Comparison of ENCODE assay signal across 13 mouse cellular contexts in genomic region chr16:37899357-37899756, GRCm38 (mm10). TPM values are rescaled to one million over a fixed set of nuclear protein-coding genes. Genes with fewer than 3 reads are reported as not detected.
DNase-seq lines count a peak whose midpoint lies in the region; ATAC-seq lines count a peak whose summit lies in the region.
"Had no signal": no experiment of that assay in that cellular context is flagged by ENCODE, and none has a peak within 500 bp of the region (broad histone marks: within the 10 kb centered on the region; RNA-seq: fewer than 3 reads in every experiment).

No protein-coding gene starts in this region.

- no peaks in the 10 kb centered on the region for H3K36me3 ChIP-seq in hindbrain, embryonic 11.5 days (ENCODE audit: control insufficient read depth, insufficient read depth, low read length)
- H3K36me3 ChIP-seq in hindbrain, embryonic 12.5 days = no peaks in the 10 kb centered on the region
- H3K36me3 ChIP-seq in kidney, embryonic 15.5 days = no peaks in the 10 kb centered on the region
- H3K36me3 ChIP-seq in limb, embryonic 15.5 days = no peaks in the 10 kb centered on the region
- no peaks in the 10 kb centered on the region for H3K36me3 ChIP-seq in forebrain, embryonic 16.5 days (ENCODE audit: control insufficient read depth, insufficient read depth)

- no peak overlapping the region for H3K4me2 ChIP-seq in hindbrain, embryonic 11.5 days (replicated peaks; ENCODE audit: low read depth, low read length)
- no peak overlapping the region for H3K4me2 ChIP-seq in hindbrain, embryonic 12.5 days (replicated peaks)
- peak overlapping the region; percentile 32; the same call in 1 of the 2 replicates for H3K4me2 ChIP-seq in kidney, embryonic 15.5 days
- H3K4me2 ChIP-seq in limb, embryonic 15.5 days = no peak overlapping the region
- H3K4me2 ChIP-seq in forebrain, embryonic 16.5 days (ENCODE audit: low read length) = no peak overlapping the region

- H3K27ac ChIP-seq in hindbrain, embryonic 11.5 days (ENCODE audit: low read depth, low read length) = no peak overlapping the region
- no peak overlapping the region for H3K27ac ChIP-seq in hindbrain, embryonic 12.5 days
- H3K27ac ChIP-seq in kidney, embryonic 15.5 days = peak overlapping the region; percentile 76
- H3K27ac ChIP-seq in limb, embryonic 15.5 days = peak overlapping the region; percentile 13; the same call in 1 of the 2 replicates
- no peak overlapping the region for H3K27ac ChIP-seq in forebrain, embryonic 16.5 days (ENCODE audit: low read length)
- H3K27ac ChIP-seq: liver, embryonic 14.5 days had no signal

- no peaks in the 10 kb centered on the region for H3K4me1 ChIP-seq in hindbrain, embryonic 11.5 days (replicated peaks; ENCODE audit: control insufficient read depth, insufficient read depth, low read length)
- H3K4me1 ChIP-seq in hindbrain, embryonic 12.5 days = 0 out of 2 replicates have a peak, but pooled peaks cover 2% of the 10 kb centered on the region
- H3K4me1 ChIP-seq in kidney, embryonic 15.5 days = peaks cover 27% of the 10 kb centered on the region
- peaks cover 6% of the 10 kb centered on the region; the same call in 1 of the 2 replicates for H3K4me1 ChIP-seq in limb, embryonic 15.5 days
- H3K4me1 ChIP-seq in forebrain, embryonic 16.5 days (replicated peaks; ENCODE audit: control insufficient read depth, insufficient read depth, low read length) = no peaks in the 10 kb centered on the region

- no peak overlapping the region for H3K4me3 ChIP-seq in hindbrain, embryonic 11.5 days (ENCODE audit: low read depth, low read length)
- H3K4me3 ChIP-seq in hindbrain, embryonic 12.5 days = no peak overlapping the region
- no peak overlapping the region for H3K4me3 ChIP-seq in kidney, embryonic 15.5 days (replicated peaks)
- H3K4me3 ChIP-seq in limb, embryonic 15.5 days = no peak overlapping the region
- H3K4me3 ChIP-seq in forebrain, embryonic 16.5 days (replicated peaks; ENCODE audit: low read length) = no peak overlapping the region

- WGBS in hindbrain, embryonic 11.5 days = 43% methylated on average over 2 of the region's 2 CpGs
- WGBS in hindbrain, embryonic 12.5 days = 43% methylated on average over 2 of the region's 2 CpGs
- WGBS in kidney, embryonic 15.5 days = 18% methylated on average over 2 of the region's 2 CpGs
- WGBS in limb, embryonic 15.5 days = 13% methylated on average over 2 of the region's 2 CpGs
- 38% methylated on average over 2 of the region's 2 CpGs for WGBS in forebrain, embryonic 16.5 days

- H3K9me3 ChIP-seq in hindbrain, embryonic 11.5 days (ENCODE audit: control insufficient read depth, low read length) = no peaks in the 10 kb centered on the region
- H3K9me3 ChIP-seq in hindbrain, embryonic 12.5 days (replicated peaks) = no peaks in the 10 kb centered on the region
- no peaks in the 10 kb centered on the region for H3K9me3 ChIP-seq in kidney, embryonic 15.5 days (replicated peaks)
- H3K9me3 ChIP-seq in limb, embryonic 15.5 days = no peaks in the 10 kb centered on the region
- H3K9me3 ChIP-seq in forebrain, embryonic 16.5 days (ENCODE audit: control insufficient read depth, low read length) = no peaks in the 10 kb centered on the region

- no peak overlapping the region for H3K9ac ChIP-seq in hindbrain, embryonic 11.5 days (ENCODE audit: low read depth, low read length)
- no peak overlapping the region for H3K9ac ChIP-seq in hindbrain, embryonic 12.5 days
- H3K9ac ChIP-seq in kidney, embryonic 15.5 days = no peak overlapping the region
- no peak overlapping the region for H3K9ac ChIP-seq in limb, embryonic 15.5 days
- H3K9ac ChIP-seq in forebrain, embryonic 16.5 days (replicated peaks; ENCODE audit: low read depth, low read length) = no peak overlapping the region
- H3K9ac ChIP-seq: liver, embryonic 14.5 days had no signal

- no peak for ATAC-seq in hindbrain, embryonic 11.5 days (ENCODE audit: low FRiP score)
- ATAC-seq in hindbrain, embryonic 12.5 days (ENCODE audit: low FRiP score) = no peak
- ATAC-seq in kidney, embryonic 15.5 days (replicated peaks; ENCODE audit: low FRiP score) = peak; percentile 80
- no peak for ATAC-seq in limb, embryonic 15.5 days (ENCODE audit: insufficient number of reproducible peaks, low FRiP score, low TSS enrichment, low read depth)
- ATAC-seq in megakaryocyte-erythroid progenitor cell, adult 5-6 weeks (replicated peaks; ENCODE audit: low FRiP score, low TSS enrichment, poor library complexity, severe bottlenecking) = no peak
- ATAC-seq in forebrain, embryonic 16.5 days = no peak

- peak; percentile 32 for DNase-seq in hindbrain, embryonic 11.5 days (ENCODE audit: low spot score)
- DNase-seq in fat pad, adult 2 months (ENCODE audit: extremely low read depth, low read depth, low spot score) = peak; percentile 23
- DNase-seq in spleen, postnatal 10 days (ENCODE audit: low spot score in 2 of 2) = no peak
- DNase-seq: heart, postnatal 4 days; layer of hippocampus, postnatal 36 days; right cerebral cortex, adult 18-20 months had no signal

- H3K27me3 ChIP-seq in hindbrain, embryonic 11.5 days (ENCODE audit: control insufficient read depth, insufficient read depth, low read length) = no peaks in the 10 kb centered on the region
- no peaks in the 10 kb centered on the region for H3K27me3 ChIP-seq in hindbrain, embryonic 12.5 days
- no peaks in the 10 kb centered on the region for H3K27me3 ChIP-seq in kidney, embryonic 15.5 days
- H3K27me3 ChIP-seq in limb, embryonic 15.5 days = no peaks in the 10 kb centered on the region
- no peaks in the 10 kb centered on the region for H3K27me3 ChIP-seq in forebrain, embryonic 16.5 days (replicated peaks; ENCODE audit: control insufficient read depth, insufficient read depth, low read length)
- H3K27me3 ChIP-seq: CH12.LX had no signal

RNA-seq across cellular contexts. Expression of gene Gpr156, which starts 16.9 kb away (rescaled TPM):
- polyA plus RNA-seq in hindbrain, embryonic 11.5 days (2014; fragmentation: Nextera tagmentation; extraction: Ambion mirVana) = 4.0 and 4.8 TPM in 2 replicates
- polyA plus RNA-seq in hindbrain, embryonic 12.5 days (2016; fragmentation: Nextera tagmentation; extraction: Ambion mirVana) = 5.4 and 5.6 TPM in 2 replicates
- 0.86 and 1.2 TPM in 2 replicates for polyA plus RNA-seq in kidney, embryonic 15.5 days (2015; fragmentation: Nextera tagmentation; extraction: Ambion mirVana)
- 0.38 and 0.47 TPM in 2 replicates for polyA plus RNA-seq in limb, embryonic 15.5 days (2015; fragmentation: Nextera tagmentation; extraction: Ambion mirVana)
- not detected in 2 replicates for total RNA-seq in megakaryocyte-erythroid progenitor cell, adult 5-6 weeks (2014; fragmentation: Nextera tagmentation)
- not detected in 2 replicates for total RNA-seq in megakaryocyte-erythroid progenitor cell, adult 5-6 weeks (2017)
- 5.4 and 5.6 TPM in 2 replicates for polyA plus RNA-seq in forebrain, embryonic 16.5 days (2015; fragmentation: Nextera tagmentation; extraction: Ambion mirVana)

RNA-seq across cellular contexts. Expression of gene Lrrc58, which starts 31.2 kb away (rescaled TPM):
- polyA plus RNA-seq in hindbrain, embryonic 11.5 days (2014; fragmentation: Nextera tagmentation; extraction: Ambion mirVana) = 55.8 and 63.8 TPM in 2 replicates
- 65.8 and 72.1 TPM in 2 replicates for polyA plus RNA-seq in hindbrain, embryonic 12.5 days (2016; fragmentation: Nextera tagmentation; extraction: Ambion mirVana)
- polyA plus RNA-seq in kidney, embryonic 15.5 days (2015; fragmentation: Nextera tagmentation; extraction: Ambion mirVana) = 65.6 TPM in 2 replicates
- 48.4 and 53.1 TPM in 2 replicates for polyA plus RNA-seq in limb, embryonic 15.5 days (2015; fragmentation: Nextera tagmentation; extraction: Ambion mirVana)
- total RNA-seq in megakaryocyte-erythroid progenitor cell, adult 5-6 weeks (2014; fragmentation: Nextera tagmentation) = 29.8 and 33.2 TPM in 2 replicates
- total RNA-seq in megakaryocyte-erythroid progenitor cell, adult 5-6 weeks (2017) = 26.7 and 37.5 TPM in 2 replicates
- polyA plus RNA-seq in forebrain, embryonic 16.5 days (2015; fragmentation: Nextera tagmentation; extraction: Ambion mirVana) = 54.4 and 66.3 TPM in 2 replicates

RNA-seq across cellular contexts. Expression of gene Gm36028, which starts 38.4 kb away (rescaled TPM):
- polyA plus RNA-seq in hindbrain, embryonic 11.5 days (2014; fragmentation: Nextera tagmentation; extraction: Ambion mirVana) = 0.26 TPM in 1 of 2 replicates, not detected in the other
- 0.26 TPM in 1 of 2 replicates, not detected in the other for polyA plus RNA-seq in hindbrain, embryonic 12.5 days (2016; fragmentation: Nextera tagmentation; extraction: Ambion mirVana)
- 0.19 and 0.42 TPM in 2 replicates for polyA plus RNA-seq in kidney, embryonic 15.5 days (2015; fragmentation: Nextera tagmentation; extraction: Ambion mirVana)
- not detected in 2 replicates for polyA plus RNA-seq in limb, embryonic 15.5 days (2015; fragmentation: Nextera tagmentation; extraction: Ambion mirVana)
- not detected in 2 replicates for total RNA-seq in megakaryocyte-erythroid progenitor cell, adult 5-6 weeks (2014; fragmentation: Nextera tagmentation)
- not detected in 2 replicates for total RNA-seq in megakaryocyte-erythroid progenitor cell, adult 5-6 weeks (2017)
- polyA plus RNA-seq in forebrain, embryonic 16.5 days (2015; fragmentation: Nextera tagmentation; extraction: Ambion mirVana) = 0.19 TPM in 1 of 2 replicates, not detected in the other
- total RNA-seq: CH12.LX had no signal

Comparison
In these comparisons a context has a peak if more than half of its experiments do, and no peak if none do; other contexts are left out.
1. DNase-seq: peak in hindbrain, embryonic 11.5 days (single experiment) and fat pad, adult 2 months (single experiment); none in spleen, postnatal 10 days (0 of 2).
2. H3K27ac ChIP-seq: peak in kidney, embryonic 15.5 days (single experiment) and limb, embryonic 15.5 days (single experiment); none in hindbrain, embryonic 11.5 days (single experiment), hindbrain, embryonic 12.5 days (single experiment) and forebrain, embryonic 16.5 days (single experiment).